Mouse (Mus musculus) hindbrain, embryonic 13.5 days (tissue): Measurements from ENCODE around the gene Borcs8. TPM values are rescaled to one million over a fixed set of nuclear protein-coding genes. Genes with fewer than 3 reads are reported as not detected.

Source experiments
- ATAC-seq: fragments of 200-750 bp; cut with Nextera tagmentation; 2 replicates; pipeline ENCODE4 v1.8.0; 2017; ENCODE audit warnings: moderate TSS enrichment; ENCODE audit not compliant: low FRiP score
- H3K27ac ChIP-seq: fragments of 300-500 bp; sonication (generic); 2 replicates; pipeline ENCODE4 v1.5.1; 2015; ENCODE audit warnings: inconsistent platforms, mild to moderate bottlenecking, moderate library complexity
- H3K27me3 ChIP-seq: fragments of 300-500 bp; sonication (generic); 2 replicates; pipeline ENCODE4 v1.6.1; 2015; ENCODE audit warnings: mild to moderate bottlenecking, inconsistent platforms
- H3K36me3 ChIP-seq: fragments of 300-500 bp; sonication (generic); 2 replicates; pipeline ENCODE4 v1.6.1; 2015; ENCODE audit warnings: mild to moderate bottlenecking, inconsistent platforms
- H3K4me1 ChIP-seq: fragments of 300-500 bp; sonication (generic); replicated peaks from 2 replicates; pipeline ENCODE4 v1.6.1; 2015; ENCODE audit warnings: inconsistent platforms
- H3K4me2 ChIP-seq: fragments of 300-500 bp; sonication (generic); 2 replicates; pipeline ENCODE4 v1.6.1; 2015; ENCODE audit warnings: inconsistent platforms, mild to moderate bottlenecking, moderate library complexity
- H3K4me3 ChIP-seq: fragments of 300-500 bp; sonication (generic); 2 replicates; pipeline ENCODE4 v1.5.1; 2015; ENCODE audit warnings: mild to moderate bottlenecking, inconsistent platforms
- H3K9ac ChIP-seq: fragments of 300-500 bp; sonication (generic); 2 replicates; pipeline ENCODE4 v1.6.1; 2015; ENCODE audit warnings: mild to moderate bottlenecking, inconsistent platforms
- H3K9me3 ChIP-seq: fragments of 300-500 bp; sonication (generic); 2 replicates; pipeline ENCODE4 v1.6.1; 2016; ENCODE audit warnings: inconsistent platforms
- WGBS: fragments of 180-500 bp; shearing (Covaris S2); methylation state at CpG from one replicate; pipeline ENCODE4 v1.1.7; 2015; 5-methylcytosine and 5-hydroxymethylcytosine counted together
- polyA plus RNA-seq: library from polyadenylated mRNA; unstranded; fragments of >200 nt; fragmentation: Nextera tagmentation; extraction: Ambion mirVana; gene quantifications from 2 replicates; pipeline ENCODE4 v1.2.1, GENCODE M21; 2015

The Borcs8 gene
- polyA plus RNA-seq, 1 experiment from 2014 or later = 53.6 TPM

- Histone ChIP-seq H3K9ac (peak overlapping the region; percentile 95), H3K4me3 (peak overlapping the region; percentile 74), H3K36me3 (peaks cover 21% of the 10 kb centered on the region), H3K27me3 (peaks cover 33% of the 10 kb centered on the region), H3K27ac (peak overlapping the region; percentile 99), H3K4me2 (peak overlapping the region; percentile 89), H3K4me1 (peaks cover 36% of the 10 kb centered on the region), H3K9me3 (no peaks in the 10 kb centered on the region)
- WGBS = 3% methylated on average over 17 of the region's 17 CpGs
- ATAC-seq = peak; percentile 83
Observed at GRCm38 (mm10) chr8:70118726-70119700, 20.3 kb upstream of the Borcs8 start.

- WGBS = under 1% methylated on average over 19 of the region's 19 CpGs
- Histone ChIP-seq H3K27ac (peak within 1 kb of the TSS; percentile 99), H3K4me2 (peak within 1 kb of the TSS; percentile 89), H3K27me3 (peaks cover 25% of the 10 kb centered on the region), H3K9ac (peak within 1 kb of the TSS; percentile 95), H3K36me3 (peaks cover 5% of the 10 kb centered on the region), H3K4me3 (peak within 1 kb of the TSS; percentile 74), H3K9me3 (no peaks in the 10 kb centered on the region), H3K4me1 (peaks cover 26% of the 10 kb centered on the region)
- peak; percentile 69 for ATAC-seq
Observed at GRCm38 (mm10) chr8:70120667-70121066, 18.6 kb upstream of the Borcs8 start, which contains the start of gene Ncan. Gene Ncan (minus strand): TSS chr8:70120873.

GRCm38 (mm10) chr8:70122863-70123262 lies 16.4 kb upstream of the Borcs8 start:
- WGBS = 53% methylated on average over 2 of the region's 2 CpGs
- H3K27ac ChIP-seq = no peak overlapping the region
- H3K9me3 ChIP-seq = no peaks in the 10 kb centered on the region
- no peaks in the 10 kb centered on the region for H3K36me3 ChIP-seq
- H3K4me3 ChIP-seq = no peak overlapping the region
- H3K4me2 ChIP-seq = no peak overlapping the region
- peaks cover 14% of the 10 kb centered on the region for H3K4me1 ChIP-seq
- H3K9ac ChIP-seq = no peak overlapping the region
- no peak for ATAC-seq
- H3K27me3 ChIP-seq = peaks cover 17% of the 10 kb centered on the region; the same call in 1 of the 2 replicates

GRCm38 (mm10) chr8:70124992-70125391 lies 14.3 kb upstream of the Borcs8 start:
- no peak overlapping the region for H3K9ac ChIP-seq
- peaks cover 17% of the 10 kb centered on the region; the same call in 1 of the 2 replicates for H3K27me3 ChIP-seq
- H3K4me1 ChIP-seq = 0 out of 2 replicates have a peak, but pooled peaks cover 13% of the 10 kb centered on the region

GRCm38 (mm10) chr8:70128435-70128834 lies 10.9 kb upstream of the Borcs8 start:
- Histone ChIP-seq H3K27me3 (peaks cover 11% of the 10 kb centered on the region; the same call in 1 of the 2 replicates), H3K36me3 (peaks cover 12% of the 10 kb centered on the region), H3K27ac (peak overlapping the region; percentile 76), H3K9ac (0 out of 2 replicates have a peak overlapping the region, but pooled peaks have one; percentile 29), H3K4me3 (no peak overlapping the region), H3K4me2 (no peak overlapping the region), H3K4me1 (peaks cover 30% of the 10 kb centered on the region), H3K9me3 (no peaks in the 10 kb centered on the region)
- ATAC-seq = no peak
- 69% methylated on average over 3 of the region's 3 CpGs for WGBS

More at GRCm38 (mm10) chr8:70124992-70125391, 14.3 kb upstream of the Borcs8 start:
- H3K27ac ChIP-seq = no peak overlapping the region
- no peak overlapping the region for H3K4me2 ChIP-seq
- no peaks in the 10 kb centered on the region for H3K9me3 ChIP-seq
- no peak overlapping the region for H3K4me3 ChIP-seq
- ATAC-seq = no peak
- 73% methylated on average over 8 of the region's 8 CpGs for WGBS
- H3K36me3 ChIP-seq = no peaks in the 10 kb centered on the region

- H3K4me1 ChIP-seq = peaks cover 30% of the 10 kb centered on the region
- no peak overlapping the region for H3K9ac ChIP-seq
- H3K27me3 ChIP-seq = peaks cover 6% of the 10 kb centered on the region; the same call in 1 of the 2 replicates
- no peak overlapping the region for H3K4me3 ChIP-seq
- 68% methylated on average over 9 of the region's 9 CpGs for WGBS
- H3K9me3 ChIP-seq = no peaks in the 10 kb centered on the region
- peak overlapping the region; percentile 76 for H3K27ac ChIP-seq
- H3K4me2 ChIP-seq = no peak overlapping the region
- peak; percentile 63 for ATAC-seq
- H3K36me3 ChIP-seq = peaks cover 22% of the 10 kb centered on the region
Observed at GRCm38 (mm10) chr8:70129309-70129952, 9.9 kb upstream of the Borcs8 start.

- H3K9ac ChIP-seq = no peak overlapping the region
- no peak overlapping the region for H3K4me2 ChIP-seq
- ATAC-seq = no peak
- no peaks in the 10 kb centered on the region for H3K9me3 ChIP-seq
- H3K4me1 ChIP-seq = peaks cover 30% of the 10 kb centered on the region
- H3K27ac ChIP-seq = peak overlapping the region; percentile 76
- peaks cover 2% of the 10 kb centered on the region; the same call in 1 of the 2 replicates for H3K27me3 ChIP-seq
- H3K36me3 ChIP-seq = peaks cover 29% of the 10 kb centered on the region
- 83% methylated on average over 3 of the region's 3 CpGs for WGBS
- no peak overlapping the region for H3K4me3 ChIP-seq
Observed at GRCm38 (mm10) chr8:70130066-70130465, 9.2 kb upstream of the Borcs8 start.

GRCm38 (mm10) chr8:70131166-70131883 lies 8.0 kb upstream of the Borcs8 start, which contains the start of gene Nr2c2ap:
Gene Nr2c2ap (plus strand): TSS chr8:70131333.
- no peaks in the 10 kb centered on the region for H3K27me3 ChIP-seq
- H3K9ac ChIP-seq = peak within 1 kb of the TSS; percentile 81
- 2% methylated on average over 37 of the region's 37 CpGs for WGBS
- H3K4me3 ChIP-seq = peak within 1 kb of the TSS; percentile 75
- H3K4me2 ChIP-seq = peak within 1 kb of the TSS; percentile 84
- peak within 1 kb of the TSS; percentile 76 for H3K27ac ChIP-seq
- H3K9me3 ChIP-seq = no peaks in the 10 kb centered on the region
- peaks cover 30% of the 10 kb centered on the region for H3K4me1 ChIP-seq
- ATAC-seq = peak; percentile 81
- peaks cover 41% of the 10 kb centered on the region for H3K36me3 ChIP-seq

GRCm38 (mm10) chr8:70134086-70134485 lies 5.2 kb upstream of the Borcs8 start:
- Histone ChIP-seq H3K4me3 (no peak overlapping the region), H3K27me3 (no peaks in the 10 kb centered on the region), H3K27ac (no peak overlapping the region), H3K36me3 (peaks cover 45% of the 10 kb centered on the region), H3K4me1 (peaks cover 42% of the 10 kb centered on the region), H3K4me2 (no peak overlapping the region), H3K9me3 (no peaks in the 10 kb centered on the region), H3K9ac (no peak overlapping the region)
- ATAC-seq = no peak
- WGBS = 86% methylated on average over 5 of the region's 5 CpGs

- H3K27me3 ChIP-seq = no peaks in the 10 kb centered on the region
- peaks cover 45% of the 10 kb centered on the region for H3K36me3 ChIP-seq
- no peak overlapping the region for H3K9ac ChIP-seq
- no peak overlapping the region for H3K4me3 ChIP-seq
- ATAC-seq = no peak
- H3K9me3 ChIP-seq = no peaks in the 10 kb centered on the region
- WGBS = 94% methylated on average over 9 of the region's 9 CpGs
- H3K4me1 ChIP-seq = peaks cover 34% of the 10 kb centered on the region
- H3K27ac ChIP-seq = no peak overlapping the region
- H3K4me2 ChIP-seq = no peak overlapping the region
Observed at GRCm38 (mm10) chr8:70134931-70135330, 4.4 kb upstream of the Borcs8 start.

- peaks cover 45% of the 10 kb centered on the region for H3K36me3 ChIP-seq
- H3K27ac ChIP-seq = no peak overlapping the region
- peak overlapping the region; percentile 31; the same call in 1 of the 2 replicates for H3K9ac ChIP-seq
- H3K4me1 ChIP-seq = peaks cover 39% of the 10 kb centered on the region
- H3K4me2 ChIP-seq = no peak overlapping the region
- no peak overlapping the region for H3K4me3 ChIP-seq
- H3K27me3 ChIP-seq = no peaks in the 10 kb centered on the region
- 91% methylated on average over 4 of the region's 4 CpGs for WGBS
- ATAC-seq = no peak
- no peaks in the 10 kb centered on the region for H3K9me3 ChIP-seq
Observed at GRCm38 (mm10) chr8:70136591-70136990, 2.7 kb upstream of the Borcs8 start.
